Mouse (Mus musculus): Measurements from ENCODE around the gene Fras1. TPM values are rescaled to one million over a fixed set of nuclear protein-coding genes. Genes with fewer than 3 reads are reported as not detected.

The Fras1 gene
- 1 to 10 TPM; 1.2 to 3.6 TPM for total RNA-seq (2023)

DNA sequence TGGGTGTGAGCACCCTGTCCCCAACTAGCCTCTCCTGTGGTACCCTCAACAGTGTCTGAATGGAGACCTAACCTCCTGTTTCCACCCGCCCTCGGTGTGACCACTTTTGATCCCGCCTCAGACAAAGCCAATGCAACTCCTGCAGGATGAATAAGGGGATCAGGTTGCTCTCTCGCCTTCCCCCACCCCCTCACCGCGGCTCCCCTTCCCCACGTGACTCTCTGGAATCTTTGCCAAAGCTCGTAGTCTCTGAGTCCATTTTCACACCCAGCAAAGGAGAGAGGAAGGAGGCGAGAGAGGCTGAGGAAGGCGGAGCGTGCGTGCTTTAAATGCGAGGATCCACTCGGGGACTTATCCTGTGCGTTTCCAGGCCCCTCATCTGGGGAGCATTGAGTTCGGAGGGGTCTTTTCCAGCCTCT is at the start of gene Fras1:
Gene Fras1 (plus strand): TSS at position 389 of the 419 bp plus-strand sequence.

DNA sequence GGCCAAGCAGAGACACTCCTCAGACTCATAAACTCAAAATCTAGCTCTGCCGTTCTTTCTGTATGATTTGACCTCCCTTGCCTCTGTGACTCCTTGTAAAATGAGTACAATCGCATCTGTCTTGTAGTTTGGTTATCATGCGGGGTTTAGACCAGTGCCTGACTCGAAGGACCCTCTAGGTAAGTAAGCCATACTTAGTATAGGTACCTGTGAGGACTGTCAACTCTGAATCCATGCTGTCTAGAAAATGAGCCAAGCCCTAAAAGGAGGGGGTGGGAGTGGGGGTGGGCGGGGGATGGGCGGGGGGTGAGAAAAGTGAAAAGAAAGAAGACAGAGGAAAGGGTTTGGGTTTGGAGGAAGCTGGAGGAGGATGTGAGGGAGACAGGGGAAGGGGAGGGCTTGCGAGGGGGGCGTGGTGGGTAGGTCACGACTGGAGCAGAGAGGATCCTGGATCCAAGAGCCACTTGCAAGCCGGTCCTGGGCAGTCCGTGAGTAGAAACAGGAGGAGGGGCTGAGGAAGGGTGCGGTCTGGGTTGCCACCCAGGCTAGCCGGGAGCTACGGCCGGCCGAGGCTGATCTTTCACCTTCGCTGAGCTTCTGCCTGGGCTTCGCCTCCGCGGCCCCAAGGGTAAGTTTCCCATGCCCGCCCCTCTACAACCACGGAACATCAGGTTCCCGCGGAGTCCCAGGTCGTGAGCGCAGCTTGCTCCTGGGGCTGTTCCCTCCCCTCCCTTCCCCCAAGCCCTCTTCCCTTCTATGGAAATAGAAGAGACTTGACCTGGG is 419.4 kb downstream of the Fras1 start, which contains the start of gene Anxa3:
Gene Anxa3 (plus strand): TSS at position 404 of the 783 bp plus-strand sequence.

Other genes with a start within 250 kb of the Fras1 start
- 100 to 1,000 TPM; 181 to 214 TPM for gene Cnot6l, start 209.8 kb upstream of the Fras1 start, total RNA-seq (2023)
- 10 to 100 TPM; 18.0 to 21.6 TPM for gene Mrpl1, start 164.5 kb upstream of the Fras1 start, total RNA-seq (2023)